Mouse (Mus musculus) T-helper 2 cell (primary cell): ENCODE data around the gene Kcnf1.
"Not testable (repeated sequence)": the region's sequence is repeated elsewhere in the genome, so short reads cannot be mapped to it uniquely, and the experiment has no call there.

ENCODE experiments used
- in situ Hi-C: fragments of 300-600 bp; cut with MboI, MseI; formaldehyde crosslinking; loops from one replicate; pipeline ENCODE4 v1.15.1; 2025; ENCODE audit warnings: high pct_unique_total_duplicates

Kcnf1 gene

GRCm38 (mm10) chr12:17159549-17159948 lies 17.1 kb downstream of the Kcnf1 start:
- in situ Hi-C loops = no loop called here

- in situ Hi-C loops = no loop called here
Measured at GRCm38 (mm10) chr12:17157558-17157957, 19.1 kb downstream of the Kcnf1 start.

GRCm38 (mm10) chr12:17155781-17156180 lies 20.9 kb downstream of the Kcnf1 start:
- in situ Hi-C loops = no loop called here

- in situ Hi-C loops = no loop called here
Measured at GRCm38 (mm10) chr12:17152840-17153239, 23.8 kb downstream of the Kcnf1 start.

GRCm38 (mm10) chr12:17148920-17149319 lies 27.8 kb downstream of the Kcnf1 start:
- in situ Hi-C loops = no loop called here

- in situ Hi-C loops = no loop called here
Measured at GRCm38 (mm10) chr12:17141791-17142190, 34.9 kb downstream of the Kcnf1 start.

GRCm38 (mm10) chr12:17140436-17140835 lies 36.3 kb downstream of the Kcnf1 start:
- in situ Hi-C loops = no loop called here

- in situ Hi-C loops = no loop called here
Measured at GRCm38 (mm10) chr12:17134546-17135096, 42.1 kb downstream of the Kcnf1 start.

GRCm38 (mm10) chr12:17132243-17132642 lies 44.4 kb downstream of the Kcnf1 start:
- in situ Hi-C loops = no loop called here

- in situ Hi-C loops = no loop called here
Measured at GRCm38 (mm10) chr12:17131563-17131962, 45.1 kb downstream of the Kcnf1 start.

- in situ Hi-C loops = not testable (repeated sequence)
Measured at GRCm38 (mm10) chr12:17122881-17123280, 53.8 kb downstream of the Kcnf1 start.
